Mouse (Mus musculus) neural tube, embryonic 12.5 days (tissue): Measurements from ENCODE around the gene Dmrtc2. TPM values are rescaled to one million over a fixed set of nuclear protein-coding genes. Genes with fewer than 3 reads are reported as not detected.

ENCODE experiments used
- ATAC-seq: fragments of 200-750 bp; cut with Nextera tagmentation; 2 replicates; pipeline ENCODE4 v1.8.0; 2017; ENCODE audit warnings: low read depth, mild to moderate bottlenecking, moderate TSS enrichment, moderate library complexity; ENCODE audit not compliant: low FRiP score
- H3K27ac ChIP-seq: fragments of 300-500 bp; sonication (generic); 2 replicates; pipeline ENCODE4 v1.5.1; 2016
- H3K27me3 ChIP-seq: fragments of 300-500 bp; sonication (generic); replicated peaks from 2 replicates; pipeline ENCODE4 v1.6.1; 2016; ENCODE audit warnings: mild to moderate bottlenecking
- H3K36me3 ChIP-seq: fragments of 300-500 bp; sonication (generic); 2 replicates; pipeline ENCODE4 v1.6.1; 2016; ENCODE audit warnings: mild to moderate bottlenecking
- H3K4me1 ChIP-seq: fragments of 300-500 bp; sonication (generic); 2 replicates; pipeline ENCODE4 v1.6.1; 2016
- H3K4me2 ChIP-seq: fragments of 300-500 bp; sonication (generic); replicated peaks from 2 replicates; pipeline ENCODE4 v1.6.1; 2016; ENCODE audit warnings: mild to moderate bottlenecking
- H3K4me3 ChIP-seq: fragments of 300-500 bp; sonication (generic); 2 replicates; pipeline ENCODE4 v1.5.1; 2016
- H3K9ac ChIP-seq: fragments of 300-500 bp; sonication (generic); 2 replicates; pipeline ENCODE4 v1.6.1; 2016; ENCODE audit warnings: mild to moderate bottlenecking
- H3K9me3 ChIP-seq: fragments of 300-500 bp; sonication (generic); 2 replicates; pipeline ENCODE4 v1.6.1; 2016; ENCODE audit warnings: mild to moderate bottlenecking
- WGBS: fragments of 180-500 bp; shearing (Covaris S2); methylation state at CpG from one replicate; pipeline ENCODE4 v1.1.7; 2016; 5-methylcytosine and 5-hydroxymethylcytosine counted together
- polyA plus RNA-seq: library from polyadenylated mRNA; unstranded; fragments of >200 nt; fragmentation: Nextera tagmentation; extraction: Ambion mirVana; gene quantifications from 2 replicates; pipeline ENCODE4 v1.2.1, GENCODE M21; 2016

Dmrtc2 gene
- polyA plus RNA-seq, 1 experiment from 2014 or later = not detected

- ATAC-seq = no peak
- Histone ChIP-seq H3K4me1 (peaks cover 23% of the 10 kb centered on the region), H3K36me3 (peaks cover 20% of the 10 kb centered on the region), H3K9ac (no peak overlapping the region), H3K9me3 (no peaks in the 10 kb centered on the region), H3K4me2 (no peak overlapping the region), H3K27me3 (0 out of 2 replicates have a peak, but pooled peaks cover 3% of the 10 kb centered on the region), H3K27ac (no peak overlapping the region), H3K4me3 (no peak overlapping the region)
- WGBS = 93% methylated on average over 9 of the region's 9 CpGs
These were observed 12.8 kb downstream of the Dmrtc2 start for GRCm38 (mm10) chr7:24882416-24883199.

- Histone ChIP-seq H3K27ac (peak within 1 kb of the TSS; percentile 72; the same call in 1 of the 2 replicates), H3K4me2 (peak within 1 kb of the TSS; percentile 77), H3K4me1 (peaks cover 23% of the 10 kb centered on the region), H3K9me3 (no peaks in the 10 kb centered on the region), H3K4me3 (peak within 1 kb of the TSS; percentile 98), H3K9ac (peak within 1 kb of the TSS; percentile 100), H3K27me3 (0 out of 2 replicates have a peak, but pooled peaks cover 3% of the 10 kb centered on the region), H3K36me3 (peaks cover 35% of the 10 kb centered on the region)
- WGBS = under 1% methylated on average over 57 of the region's 57 CpGs
- peak; percentile 92 for ATAC-seq
These were observed 14.2 kb downstream of the Dmrtc2 start, which contains the start of gene Rps19 for GRCm38 (mm10) chr7:24883896-24884692. Rps19 (plus strand) TSS chr7:24884371.

- ATAC-seq = peak; percentile 5
These were observed 14.9 kb downstream of the Dmrtc2 start for GRCm38 (mm10) chr7:24884693-24885291.

GRCm38 (mm10) chr7:24885468-24886307 is 15.8 kb downstream of the Dmrtc2 start:
- peak overlapping the region; percentile 100 for H3K9ac ChIP-seq
- H3K9me3 ChIP-seq = no peaks in the 10 kb centered on the region
- H3K4me3 ChIP-seq = peak overlapping the region; percentile 98
- 48% methylated on average over 12 of the region's 12 CpGs for WGBS
- peaks cover 48% of the 10 kb centered on the region for H3K36me3 ChIP-seq
- no peak overlapping the region for H3K27ac ChIP-seq
- peak overlapping the region; percentile 77 for H3K4me2 ChIP-seq
- no peak for ATAC-seq
- peaks cover 23% of the 10 kb centered on the region for H3K4me1 ChIP-seq
- H3K27me3 ChIP-seq = no peaks in the 10 kb centered on the region

More at GRCm38 (mm10) chr7:24884693-24885291, 14.9 kb downstream of the Dmrtc2 start:
- Histone ChIP-seq H3K27me3 (no peaks in the 10 kb centered on the region), H3K36me3 (peaks cover 42% of the 10 kb centered on the region), H3K4me2 (peak overlapping the region; percentile 77), H3K27ac (no peak overlapping the region), H3K9ac (peak overlapping the region; percentile 100), H3K4me1 (peaks cover 23% of the 10 kb centered on the region), H3K4me3 (peak overlapping the region; percentile 98), H3K9me3 (no peaks in the 10 kb centered on the region)
- WGBS = under 1% methylated on average over 47 of the region's 47 CpGs

DNA sequence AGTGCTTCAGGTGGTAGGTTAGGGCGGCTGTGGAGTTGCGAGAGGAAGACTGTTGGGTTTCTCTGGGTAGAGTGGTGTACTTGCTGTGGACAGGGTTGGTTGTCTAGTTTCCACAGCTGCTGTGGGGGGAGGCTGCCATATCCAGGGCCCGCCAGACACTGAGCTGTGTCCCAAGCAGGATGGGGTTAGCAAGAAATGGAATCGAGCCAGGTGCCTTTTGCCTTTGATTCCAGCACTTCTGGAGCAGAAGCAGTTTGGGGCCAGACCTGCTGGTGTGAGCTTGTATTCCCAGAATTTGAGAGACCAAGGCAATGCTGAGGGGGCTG is 16.4 kb downstream of the Dmrtc2 start:
- peak overlapping the region; percentile 77 for H3K4me2 ChIP-seq
- peak overlapping the region; percentile 100 for H3K9ac ChIP-seq
- peaks cover 23% of the 10 kb centered on the region for H3K4me1 ChIP-seq
- 77% methylated on average over 4 of the region's 4 CpGs for WGBS
- no peaks in the 10 kb centered on the region for H3K9me3 ChIP-seq
- peak overlapping the region; percentile 98; the same call in 1 of the 2 replicates for H3K4me3 ChIP-seq
- H3K27ac ChIP-seq = no peak overlapping the region
- no peaks in the 10 kb centered on the region for H3K27me3 ChIP-seq
- H3K36me3 ChIP-seq = peaks cover 52% of the 10 kb centered on the region
- no peak for ATAC-seq

DNA sequence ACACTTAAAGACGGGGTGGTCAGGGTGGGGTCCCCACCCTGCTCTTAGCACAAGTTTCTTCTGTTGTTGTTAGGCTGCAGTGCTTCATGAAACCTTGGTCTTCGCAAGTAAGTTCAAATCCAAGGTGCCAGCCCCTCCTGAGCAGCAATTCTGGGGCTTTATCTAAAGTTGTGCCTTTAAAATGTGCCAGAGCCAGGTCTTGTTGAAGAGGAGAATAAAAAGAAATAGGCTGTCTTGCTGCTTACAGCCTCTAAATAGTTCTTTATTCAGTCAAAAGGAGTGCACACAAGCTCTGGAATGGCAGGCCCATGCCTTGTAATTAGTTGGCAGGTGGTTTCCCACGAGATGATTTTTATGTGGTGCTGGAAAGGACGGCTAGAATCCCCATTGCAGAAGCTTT is 17.2 kb downstream of the Dmrtc2 start:
- no peak overlapping the region for H3K27ac ChIP-seq
- no peak overlapping the region for H3K4me3 ChIP-seq
- peaks cover 59% of the 10 kb centered on the region for H3K36me3 ChIP-seq
- peaks cover 23% of the 10 kb centered on the region for H3K4me1 ChIP-seq
- 76% methylated on average over 4 of the region's 4 CpGs for WGBS
- peak overlapping the region; percentile 77; the same call in 1 of the 2 replicates for H3K4me2 ChIP-seq
- peak overlapping the region; percentile 100; the same call in 1 of the 2 replicates for H3K9ac ChIP-seq
- no peaks in the 10 kb centered on the region for H3K9me3 ChIP-seq
- no peaks in the 10 kb centered on the region for H3K27me3 ChIP-seq
- no peak for ATAC-seq

GRCm38 (mm10) chr7:24889431-24890220 is 19.8 kb downstream of the Dmrtc2 start:
- H3K27ac ChIP-seq = no peak overlapping the region
- 85% methylated on average over 6 of the region's 6 CpGs for WGBS
- no peak overlapping the region for H3K9ac ChIP-seq
- ATAC-seq = no peak
- H3K9me3 ChIP-seq = no peaks in the 10 kb centered on the region
- peaks cover 23% of the 10 kb centered on the region for H3K4me1 ChIP-seq
- peaks cover 59% of the 10 kb centered on the region for H3K36me3 ChIP-seq
- no peaks in the 10 kb centered on the region for H3K27me3 ChIP-seq
- no peak overlapping the region for H3K4me3 ChIP-seq
- no peak overlapping the region for H3K4me2 ChIP-seq

DNA sequence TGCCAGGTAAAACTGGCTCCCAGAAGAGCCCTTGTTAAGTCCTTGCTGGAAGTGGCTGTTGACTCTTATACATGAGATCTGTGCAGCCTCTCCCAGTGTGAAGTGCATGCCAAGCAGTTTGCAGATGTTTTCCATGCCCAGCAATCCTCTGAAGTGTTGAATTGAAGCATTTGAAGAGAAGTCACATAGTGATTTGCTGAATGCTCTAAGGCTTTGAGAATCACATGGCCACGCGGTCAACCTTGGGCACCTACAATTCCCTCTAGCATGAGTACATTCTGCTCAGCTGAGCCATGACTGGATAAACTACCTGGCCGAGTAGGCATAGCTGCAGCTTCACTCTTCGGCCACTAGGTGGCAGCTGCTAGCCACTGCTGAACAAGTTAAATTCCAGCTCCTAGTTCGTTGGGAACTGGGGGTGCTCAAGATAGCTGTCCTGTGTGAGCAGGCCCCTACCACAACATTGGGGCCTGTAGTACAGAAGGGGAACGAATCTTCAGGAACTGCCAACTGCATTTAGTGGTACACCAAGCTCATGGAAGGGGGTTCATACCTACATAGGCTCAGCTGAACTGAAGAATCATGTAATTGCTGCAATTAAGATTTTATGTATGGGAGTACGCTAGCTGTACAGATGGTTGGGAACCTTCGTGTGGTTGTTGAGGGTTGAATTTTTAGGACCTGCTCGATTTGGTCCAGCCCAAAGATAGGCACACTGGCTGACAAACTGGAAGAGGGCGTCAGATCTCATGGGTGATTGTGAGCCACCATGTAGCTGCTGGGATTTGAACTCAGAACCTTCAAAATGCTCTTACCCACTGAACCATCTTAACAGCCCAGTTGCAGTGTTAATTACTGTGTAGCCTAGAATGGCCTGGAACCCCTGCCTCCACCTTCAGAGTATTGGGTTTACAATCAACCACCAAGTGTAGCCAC is 20.7 kb downstream of the Dmrtc2 start:
- ATAC-seq = no peak
- 31% methylated on average over 10 of the region's 10 CpGs for WGBS
- H3K4me2 ChIP-seq = no peak overlapping the region
- H3K9ac ChIP-seq = no peak overlapping the region
- no peaks in the 10 kb centered on the region for H3K27me3 ChIP-seq
- peaks cover 59% of the 10 kb centered on the region for H3K36me3 ChIP-seq
- no peaks in the 10 kb centered on the region for H3K9me3 ChIP-seq
- peaks cover 19% of the 10 kb centered on the region for H3K4me1 ChIP-seq
- no peak overlapping the region for H3K27ac ChIP-seq
- H3K4me3 ChIP-seq = no peak overlapping the region

GRCm38 (mm10) chr7:24891241-24892124 is 21.6 kb downstream of the Dmrtc2 start:
- Histone ChIP-seq H3K27ac (no peak overlapping the region), H3K27me3 (no peaks in the 10 kb centered on the region), H3K9me3 (no peaks in the 10 kb centered on the region), H3K4me1 (peaks cover 10% of the 10 kb centered on the region), H3K4me3 (no peak overlapping the region), H3K4me2 (no peak overlapping the region), H3K36me3 (peaks cover 50% of the 10 kb centered on the region), H3K9ac (no peak overlapping the region)
- ATAC-seq = no peak
- WGBS = 74% methylated on average over 3 of the region's 3 CpGs
